Mouse (Mus musculus): ENCODE results near the gene Tbc1d2. TPM values are rescaled to one million over a fixed set of nuclear protein-coding genes. Genes with fewer than 3 reads are reported as not detected.
"Not testable (repeated sequence)": the region's sequence is repeated elsewhere in the genome, so short reads cannot be mapped to it uniquely, and the experiment has no call there.

Tbc1d2 gene
- polyA plus RNA-seq, 1 experiment, result 6.8 TPM

DNA sequence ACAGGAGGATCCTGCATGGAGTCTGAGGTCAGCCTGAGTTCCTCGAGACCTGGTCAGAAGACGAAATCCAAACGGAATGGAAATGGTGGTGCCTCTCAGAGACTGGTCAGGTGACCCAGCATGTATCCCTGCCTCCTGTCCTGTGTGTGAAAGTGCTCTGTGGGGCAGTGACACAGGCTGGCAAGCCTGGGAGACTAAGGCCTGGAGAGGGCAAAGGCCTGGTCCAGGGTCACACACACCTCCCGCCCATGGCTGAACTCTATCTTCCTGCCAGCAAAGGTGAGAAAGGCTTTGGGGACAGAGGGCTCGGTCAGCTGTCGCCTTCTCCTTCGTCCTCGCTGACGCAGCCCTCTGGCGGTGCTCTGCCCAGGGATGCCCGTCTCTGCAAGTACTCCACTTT, 44.6 kb downstream of the Tbc1d2 start:
- Histone ChIP-seq H3K27ac (ENCODE audit: insufficient read depth, low read depth, low read length) (no peak overlapping the region), H3K4me3 (ENCODE audit: low read depth, low read length) (no peak overlapping the region), H3K4me1 (ENCODE audit: control insufficient read depth, insufficient read depth, insufficient read length, low read length) (peaks cover 4% of the 10 kb centered on the region; the same call in 1 of the 2 replicates), H3K36me3 (ENCODE audit: control insufficient read depth, insufficient read depth, low read length) (peaks cover 3% of the 10 kb centered on the region; the same call in 1 of the 2 replicates), H3K27me3 (ENCODE audit: control insufficient read depth, insufficient read depth, low read length) (no peaks in the 10 kb centered on the region)
- TF ChIP-seq CTCF (IDR thresholded peaks at IDR 0.05; ENCODE audit: extremely low read depth, insufficient read length, insufficient replicate concordance, low read depth, low read length), result no peak
- no peak for TF ChIP-seq POLR2A (IDR thresholded peaks at IDR 0.05; ENCODE audit: low read depth, low read length)
- WGBS, result 91% methylated on average over 11 of the region's 11 CpGs

DNA sequence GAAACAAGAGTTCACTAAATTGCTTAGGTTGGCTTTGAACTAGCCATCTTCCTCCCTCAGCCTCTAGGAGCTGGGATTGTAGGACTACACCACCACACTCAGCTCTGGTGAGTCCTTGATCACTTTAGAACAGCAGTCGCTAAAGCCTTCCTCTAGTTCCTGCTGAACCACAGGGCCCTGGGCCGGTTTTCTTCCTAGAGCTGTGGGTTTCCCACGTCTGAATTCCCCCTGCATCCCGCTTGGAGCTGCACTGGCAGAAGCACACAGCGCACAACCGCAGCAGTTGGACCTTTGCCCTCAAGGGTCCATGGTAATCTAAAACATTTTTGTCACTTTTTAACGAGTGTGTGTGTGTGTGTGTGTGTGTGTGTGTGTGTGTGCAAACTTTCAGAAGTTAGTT, 47.3 kb downstream of the Tbc1d2 start:
- peaks cover 4% of the 10 kb centered on the region; the same call in 1 of the 2 replicates for H3K36me3 ChIP-seq (ENCODE audit: control insufficient read depth, insufficient read depth, low read length)
- H3K4me1 ChIP-seq (ENCODE audit: control insufficient read depth, insufficient read depth, insufficient read length, low read length), result peaks cover 4% of the 10 kb centered on the region
- H3K27ac ChIP-seq (ENCODE audit: insufficient read depth, low read depth, low read length), result no peak overlapping the region
- no peaks in the 10 kb centered on the region for H3K27me3 ChIP-seq (ENCODE audit: control insufficient read depth, insufficient read depth, low read length)
- no peak overlapping the region for H3K4me3 ChIP-seq (ENCODE audit: low read depth, low read length)
- 46% methylated on average over 7 of the region's 7 CpGs for WGBS
- TF ChIP-seq POLR2A (IDR thresholded peaks at IDR 0.05; ENCODE audit: low read depth, low read length) (no peak), CTCF (IDR thresholded peaks at IDR 0.05; ENCODE audit: extremely low read depth, insufficient read length, insufficient replicate concordance, low read depth, low read length) (no peak)

DNA sequence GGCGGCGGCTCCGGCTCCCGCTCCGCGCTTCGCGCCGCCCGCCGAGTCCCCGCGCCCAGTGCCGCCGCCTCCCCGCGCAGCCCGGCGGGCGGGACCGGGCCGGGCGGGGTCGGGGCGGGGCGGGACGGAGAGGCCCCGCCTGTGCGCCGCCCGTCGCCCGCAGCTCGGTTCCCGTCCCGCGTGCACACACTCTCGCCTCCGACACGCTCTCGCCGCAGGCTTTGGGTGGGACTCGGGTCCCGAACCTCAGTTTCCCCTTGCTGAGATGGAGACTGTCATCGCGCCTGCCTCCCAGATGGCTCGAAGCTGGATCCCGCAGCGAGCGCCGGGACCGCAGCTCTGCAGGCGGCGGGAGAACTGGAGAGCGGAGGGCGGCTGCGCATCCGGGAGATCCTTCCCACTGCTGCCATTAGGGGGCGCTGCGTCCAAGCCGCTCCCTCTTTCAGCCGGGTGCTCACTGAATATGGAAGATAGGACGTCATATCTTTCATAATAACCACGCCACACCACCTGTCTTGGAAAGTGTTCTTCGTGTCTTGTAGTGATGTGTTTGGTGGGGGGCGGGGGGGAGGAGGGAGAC, 48.1 kb downstream of the Tbc1d2 start, which contains the start of gene Coro2a:
Gene Coro2a (minus strand): TSS at position 359 of the 580 bp plus-strand sequence.
- peak; percentile 95 for TF ChIP-seq CTCF (IDR thresholded peaks at IDR 0.05; ENCODE audit: extremely low read depth, insufficient read length, insufficient replicate concordance, low read depth, low read length)
- TF ChIP-seq POLR2A (IDR thresholded peaks at IDR 0.05; ENCODE audit: low read depth, low read length), result peak; percentile 54; the same call in 1 of the 2 replicates
- Histone ChIP-seq H3K36me3 (ENCODE audit: control insufficient read depth, insufficient read depth, low read length) (peaks cover 4% of the 10 kb centered on the region), H3K4me1 (ENCODE audit: control insufficient read depth, insufficient read depth, insufficient read length, low read length) (peaks cover 7% of the 10 kb centered on the region), H3K4me3 (ENCODE audit: low read depth, low read length) (peak within 1 kb of the TSS; percentile 81), H3K27ac (ENCODE audit: insufficient read depth, low read depth, low read length) (peak within 1 kb of the TSS; percentile 85), H3K27me3 (ENCODE audit: control insufficient read depth, insufficient read depth, low read length) (no peaks in the 10 kb centered on the region)
- under 1% methylated on average over 46 of the region's 66 CpGs for WGBS

DNA sequence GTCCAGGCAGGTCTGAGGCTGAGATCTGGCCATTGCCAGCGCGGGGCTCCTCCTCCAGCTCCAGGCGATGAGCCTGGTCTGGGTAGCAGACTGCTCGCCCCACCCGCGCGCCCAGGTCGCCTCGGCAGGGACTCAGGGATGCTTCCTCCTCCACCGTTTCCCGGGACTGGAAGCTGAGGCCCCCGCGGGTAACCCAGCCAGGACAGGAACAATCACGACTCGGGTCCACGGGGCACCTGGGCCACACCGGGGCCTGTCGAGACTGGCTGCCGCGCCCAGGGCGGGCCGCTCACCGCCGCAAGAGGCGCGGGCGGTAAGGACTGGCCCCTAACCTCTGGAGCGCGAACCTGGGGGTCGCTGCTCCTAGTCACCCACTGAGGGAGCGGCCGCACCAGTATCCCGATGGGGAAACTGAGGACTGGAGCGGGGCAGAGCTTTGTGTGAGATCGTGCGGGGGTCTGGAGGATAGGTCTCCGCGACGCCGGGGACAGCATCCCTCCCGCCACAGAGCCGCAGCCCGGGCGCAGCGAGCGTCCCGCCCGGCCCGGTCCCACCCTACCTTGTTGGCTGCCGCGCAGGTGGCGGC, 48.7 kb downstream of the Tbc1d2 start:
- under 1% methylated on average over 42 of the region's 52 CpGs for WGBS

DNA sequence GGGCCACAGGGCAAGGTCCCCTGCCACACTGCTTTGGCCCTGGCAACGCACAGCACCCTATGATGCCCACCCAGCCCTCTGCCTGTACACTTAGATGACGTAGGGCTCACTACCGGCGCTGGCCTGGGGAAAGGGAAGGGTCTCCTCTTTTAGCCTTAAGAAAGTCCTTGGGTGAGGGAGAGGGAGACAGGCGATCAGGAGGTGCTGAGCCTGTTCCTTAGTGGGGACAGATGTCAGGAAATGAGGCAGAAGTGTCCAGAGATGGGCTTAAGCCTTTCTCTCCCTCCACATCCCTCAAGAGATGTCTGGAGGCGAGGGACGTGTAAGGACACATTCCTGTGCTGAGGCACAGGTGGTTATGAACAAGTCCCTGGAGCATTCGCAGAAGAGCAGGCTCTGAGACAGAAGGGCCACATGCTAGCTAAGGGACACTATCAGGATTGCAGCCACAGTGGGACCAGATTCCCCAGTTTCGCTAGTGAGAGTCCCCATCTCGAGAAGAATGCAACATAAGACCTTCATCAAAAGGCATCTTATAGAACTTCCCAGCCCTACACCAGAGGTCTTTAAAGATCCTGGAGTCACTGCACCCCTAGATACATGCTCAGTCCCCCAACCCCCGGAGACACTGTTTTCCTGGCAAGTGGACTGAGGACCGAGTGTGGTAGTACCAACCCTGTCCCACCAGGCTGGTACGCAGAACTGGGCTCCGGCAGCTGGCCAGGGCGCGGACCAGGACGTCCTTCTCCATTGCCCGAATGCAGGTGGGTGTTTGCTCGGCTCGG, 49.3 kb downstream of the Tbc1d2 start:
- no peak for TF ChIP-seq CTCF (IDR thresholded peaks at IDR 0.05; ENCODE audit: extremely low read depth, insufficient read length, insufficient replicate concordance, low read depth, low read length)
- TF ChIP-seq POLR2A (IDR thresholded peaks at IDR 0.05; ENCODE audit: low read depth, low read length), result no peak
- 21% methylated on average over 20 of the region's 20 CpGs for WGBS
- Histone ChIP-seq H3K27me3 (ENCODE audit: control insufficient read depth, insufficient read depth, low read length) (no peaks in the 10 kb centered on the region), H3K27ac (ENCODE audit: insufficient read depth, low read depth, low read length) (peak overlapping the region; percentile 85), H3K4me1 (ENCODE audit: control insufficient read depth, insufficient read depth, insufficient read length, low read length) (peaks cover 18% of the 10 kb centered on the region), H3K36me3 (ENCODE audit: control insufficient read depth, insufficient read depth, low read length) (peaks cover 3% of the 10 kb centered on the region), H3K4me3 (ENCODE audit: low read depth, low read length) (peak overlapping the region; percentile 81)

More for the DNA sequence above, 48.7 kb downstream of the Tbc1d2 start:
- Histone ChIP-seq H3K4me3 (ENCODE audit: low read depth, low read length) (peak overlapping the region; percentile 81), H3K27me3 (ENCODE audit: control insufficient read depth, insufficient read depth, low read length) (no peaks in the 10 kb centered on the region), H3K27ac (ENCODE audit: insufficient read depth, low read depth, low read length) (peak overlapping the region; percentile 85), H3K36me3 (ENCODE audit: control insufficient read depth, insufficient read depth, low read length) (peaks cover 3% of the 10 kb centered on the region), H3K4me1 (ENCODE audit: control insufficient read depth, insufficient read depth, insufficient read length, low read length) (peaks cover 12% of the 10 kb centered on the region)
- TF ChIP-seq CTCF (IDR thresholded peaks at IDR 0.05; ENCODE audit: extremely low read depth, insufficient read length, insufficient replicate concordance, low read depth, low read length), result no peak
- no peak for TF ChIP-seq POLR2A (IDR thresholded peaks at IDR 0.05; ENCODE audit: low read depth, low read length)

DNA sequence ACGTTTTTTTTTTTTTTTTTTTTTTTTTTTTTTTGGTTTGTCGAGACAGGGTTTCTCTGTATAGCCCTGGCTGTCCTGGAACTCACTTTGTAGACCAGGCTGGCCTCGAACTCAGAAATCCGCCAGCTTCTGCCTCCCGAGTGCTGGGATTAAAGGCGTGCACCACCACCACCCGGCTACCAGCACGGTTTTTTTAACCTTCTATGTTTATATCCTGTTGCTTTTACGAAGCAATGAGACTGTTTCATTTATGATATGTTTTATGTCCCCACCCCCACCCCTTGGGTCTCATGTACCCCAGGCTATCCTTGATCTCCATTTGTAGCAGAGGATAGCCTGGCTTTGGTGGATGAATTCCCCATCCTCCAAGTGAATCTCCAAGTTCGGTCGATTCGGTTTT, 50.4 kb downstream of the Tbc1d2 start:
- 36% methylated on average over 12 of the region's 12 CpGs for WGBS
- Histone ChIP-seq H3K4me3 (ENCODE audit: low read depth, low read length) (peak overlapping the region; percentile 81), H3K27ac (ENCODE audit: insufficient read depth, low read depth, low read length) (peak overlapping the region; percentile 85), H3K4me1 (ENCODE audit: control insufficient read depth, insufficient read depth, insufficient read length, low read length) (peaks cover 19% of the 10 kb centered on the region)
- not testable (repeated sequence) for H3K36me3 ChIP-seq (ENCODE audit: control insufficient read depth, insufficient read depth, low read length); H3K27me3 ChIP-seq (ENCODE audit: control insufficient read depth, insufficient read depth, low read length)

DNA sequence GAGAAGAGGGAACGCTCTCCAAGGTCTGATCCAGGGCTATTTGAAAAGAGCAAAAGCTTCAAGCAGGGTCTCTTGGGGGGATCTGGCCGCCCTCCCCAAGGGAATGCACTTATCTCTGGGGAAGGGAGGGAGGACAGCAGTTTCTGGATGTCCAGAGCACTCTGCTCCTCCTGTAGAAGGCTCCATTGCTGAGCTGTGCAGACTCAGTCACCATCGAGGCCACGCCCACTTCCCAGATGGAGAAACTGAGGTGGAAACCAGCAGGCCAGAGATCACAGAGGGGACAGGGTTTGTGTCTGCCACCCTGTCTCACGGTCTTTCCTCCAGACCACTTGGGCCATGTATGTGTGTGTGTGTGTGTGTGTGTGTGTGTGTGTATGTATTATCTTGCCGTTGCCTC, 51.0 kb downstream of the Tbc1d2 start:
- peaks cover 3% of the 10 kb centered on the region for H3K36me3 ChIP-seq (ENCODE audit: control insufficient read depth, insufficient read depth, low read length)
- peak overlapping the region; percentile 100 for H3K27ac ChIP-seq (ENCODE audit: insufficient read depth, low read depth, low read length)
- 37% methylated on average over 6 of the region's 6 CpGs for WGBS
- H3K27me3 ChIP-seq (ENCODE audit: control insufficient read depth, insufficient read depth, low read length), result no peaks in the 10 kb centered on the region
- H3K4me3 ChIP-seq (ENCODE audit: low read depth, low read length), result peak overlapping the region; percentile 66
- TF ChIP-seq CTCF (IDR thresholded peaks at IDR 0.05; ENCODE audit: extremely low read depth, insufficient read length, insufficient replicate concordance, low read depth, low read length) (no peak), POLR2A (IDR thresholded peaks at IDR 0.05; ENCODE audit: low read depth, low read length) (no peak)
- peaks cover 19% of the 10 kb centered on the region for H3K4me1 ChIP-seq (ENCODE audit: control insufficient read depth, insufficient read depth, insufficient read length, low read length)
